Mouse (Mus musculus) cerebellum, adult 2 months (tissue): ENCODE data around the gene Krtap6-5.

Source experiments
- CTCF ChIP-seq: fragments of 200-500 bp; IDR thresholded peaks from 2 replicates; pipeline ENCODE4 v1.5.1; 2011; ENCODE audit warnings: low read depth, mild to moderate bottlenecking, control low read depth, low read length, moderate library complexity, borderline replicate concordance; ENCODE audit not compliant: insufficient read depth
- POLR2A ChIP-seq: fragments of 200-500 bp; IDR thresholded peaks from 2 replicates; pipeline ENCODE4 v1.6.1; 2011; ENCODE audit warnings: low read length, control low read depth, borderline replicate concordance; ENCODE audit not compliant: insufficient read depth

GRCm38 (mm10) chr16:89010659-89011058, 37.0 kb downstream of the Krtap6-5 start, which contains the start of gene Krtap22-2:
- TF ChIP-seq CTCF (no peak), POLR2A (no peak)
